Mouse (Mus musculus): ENCODE data around the gene Ptpdc1.
A peak's percentile ranks its signal among the peaks of the same experiment; 100 is the strongest.

The Ptpdc1 gene

DNA sequence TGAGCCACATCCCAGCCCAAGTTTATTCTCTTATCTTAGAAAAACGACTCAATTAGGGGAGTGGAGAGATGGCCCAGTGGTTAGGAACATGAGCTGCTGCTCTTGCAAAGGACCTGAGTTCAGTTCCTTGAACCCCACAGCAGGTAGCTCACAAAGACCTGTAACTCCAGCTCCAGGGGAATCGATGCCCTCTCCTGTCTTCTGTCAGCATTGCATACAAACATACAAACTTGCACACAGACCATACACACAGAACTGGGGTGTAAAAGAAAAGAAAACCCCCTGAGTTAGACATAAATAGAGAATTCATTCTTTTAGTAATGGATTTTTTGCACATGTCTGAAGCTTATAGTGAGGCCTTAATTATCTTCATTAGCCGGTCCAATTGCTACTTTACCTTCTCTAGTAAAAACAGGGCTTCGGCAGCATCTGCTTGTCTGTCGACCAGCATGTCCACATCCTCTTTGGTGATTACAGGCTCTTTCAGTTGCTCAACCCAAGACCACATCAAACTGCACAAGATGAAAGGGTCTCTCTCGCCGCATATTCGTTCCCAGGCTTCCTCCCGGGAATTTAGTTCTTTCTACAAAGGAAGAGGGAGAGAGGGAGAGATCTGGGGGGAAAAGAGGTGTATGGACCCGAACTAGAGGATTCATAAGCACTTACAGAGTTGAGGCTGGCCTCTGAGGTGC, 42.6 kb downstream of the Ptpdc1 start:
- DNase-seq, result no peak

DNA sequence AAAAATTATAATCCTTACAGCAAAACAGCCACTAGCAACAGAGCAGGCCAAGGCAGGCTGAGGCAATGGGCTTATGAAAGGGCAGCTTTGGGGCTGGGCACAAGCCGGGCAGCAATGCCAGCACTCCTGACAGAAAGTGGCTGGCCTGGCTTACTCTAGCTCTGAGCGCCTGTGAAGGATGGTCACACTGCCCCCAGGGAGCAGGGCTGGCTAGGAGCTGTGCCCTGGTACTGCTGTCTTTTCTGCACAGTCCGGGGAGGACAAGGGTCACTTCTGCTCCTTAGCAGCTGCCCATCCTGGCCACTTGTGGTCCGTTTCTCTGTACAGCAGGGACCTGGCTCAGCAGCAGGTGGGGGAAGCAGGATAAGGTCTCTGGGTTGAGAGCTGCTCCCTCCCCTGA, 46.8 kb downstream of the Ptpdc1 start:
- no peak for DNase-seq

DNA sequence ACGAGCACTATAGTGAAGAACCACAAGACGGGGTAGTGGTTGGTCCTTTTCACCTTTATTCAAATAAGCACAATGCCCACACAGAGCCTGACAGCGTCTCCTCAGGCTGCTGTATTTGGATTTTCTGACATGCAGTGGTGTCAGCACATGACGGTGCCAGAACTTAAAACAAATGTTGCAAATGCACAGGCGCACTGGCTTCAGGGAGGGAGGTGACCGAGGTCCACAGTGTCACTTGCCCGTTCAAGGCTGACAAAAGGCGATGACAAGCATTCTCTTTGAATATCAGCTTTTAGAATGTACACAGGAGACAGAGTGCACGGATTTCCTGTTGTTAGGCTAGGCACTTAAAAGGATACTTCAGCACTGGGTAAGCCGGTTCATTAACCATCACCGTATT, 47.6 kb downstream of the Ptpdc1 start:
- no peak for DNase-seq

DNA sequence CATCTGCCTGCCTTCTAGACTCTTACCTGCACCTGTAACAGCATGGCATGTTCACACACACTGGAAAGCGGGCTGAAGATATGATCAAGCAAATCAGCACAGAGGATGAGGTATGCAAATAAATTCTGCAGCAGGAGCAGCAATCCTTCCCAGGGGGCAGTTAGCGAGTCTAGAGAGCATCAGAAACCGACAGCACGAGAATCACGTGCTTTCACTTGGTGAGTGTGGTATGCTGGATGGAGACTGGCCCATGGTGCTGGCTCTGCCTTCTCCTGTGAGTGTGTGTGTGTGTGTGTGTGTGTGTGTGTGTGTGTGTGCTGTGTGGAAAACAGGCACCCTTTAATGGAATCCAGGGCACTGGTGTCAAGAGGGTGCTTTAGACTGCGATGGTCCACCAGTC, 48.5 kb downstream of the Ptpdc1 start:
- no peak for DNase-seq

DNA sequence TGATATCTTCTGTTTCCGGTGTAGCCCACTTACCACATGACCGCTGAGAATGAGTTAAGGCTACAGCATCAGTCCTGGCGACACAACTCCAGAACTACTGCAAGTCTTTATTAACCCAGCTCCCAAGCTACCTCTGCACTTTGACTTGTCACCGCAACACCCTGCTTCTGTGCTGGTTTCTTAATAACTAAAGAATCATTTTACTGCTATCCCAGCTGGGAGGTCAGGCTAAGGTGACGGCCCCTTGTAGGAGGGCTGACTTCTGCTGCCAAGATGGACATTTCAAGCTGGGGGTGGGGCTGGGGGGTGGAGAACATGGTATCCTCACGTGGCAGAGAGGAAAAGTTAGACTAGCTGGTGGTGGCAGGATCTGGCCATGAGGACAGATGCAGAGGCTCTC, 50.7 kb downstream of the Ptpdc1 start:
- no peak for DNase-seq

DNA sequence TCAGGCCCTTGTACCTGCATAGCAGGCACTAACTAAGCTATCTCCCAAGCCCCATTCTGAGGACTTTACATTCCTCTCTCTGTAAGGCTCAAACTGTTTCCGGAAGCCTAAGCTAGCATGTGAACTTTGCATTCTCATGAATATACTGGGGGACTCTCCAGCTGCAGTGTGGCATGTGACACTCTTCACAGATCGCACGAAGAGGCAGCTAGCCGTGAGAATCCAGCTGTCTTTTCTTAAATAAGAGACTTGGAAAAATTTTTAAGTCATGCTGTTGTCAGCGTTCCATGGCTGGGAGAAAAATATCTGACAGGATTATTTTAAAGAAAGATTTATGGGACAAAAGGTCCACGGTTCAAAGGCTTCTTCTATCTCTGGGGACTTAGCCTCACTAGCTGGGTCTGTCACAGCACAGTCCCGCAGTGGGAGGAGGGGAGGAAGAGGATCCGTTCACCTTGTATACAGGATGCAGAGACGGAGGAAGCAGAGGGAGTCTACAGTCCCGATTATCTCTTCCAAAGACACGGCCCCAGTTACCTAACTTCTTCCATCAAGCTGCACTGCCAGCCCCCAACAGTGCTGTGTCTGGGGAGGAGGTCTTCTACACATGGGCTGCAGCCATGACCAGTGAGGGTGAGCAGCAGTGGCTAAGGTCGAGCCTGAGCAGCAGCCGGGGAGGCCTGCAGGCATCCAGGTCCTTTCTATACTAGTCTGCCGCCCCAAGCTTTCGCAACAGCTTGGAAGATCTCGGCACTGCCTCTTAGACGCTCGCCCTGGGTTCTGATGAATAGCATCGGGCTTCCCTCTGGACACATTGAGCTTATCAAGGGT, 51.7 kb downstream of the Ptpdc1 start:
- DNase-seq, result no peak

- DNase-seq, result no peak
Observed at GRCm38 (mm10) chr13:48572127-48572526, 53.3 kb downstream of the Ptpdc1 start.

GRCm38 (mm10) chr13:48571298-48571697, 54.2 kb downstream of the Ptpdc1 start:
- DNase-seq, result no peak

DNA sequence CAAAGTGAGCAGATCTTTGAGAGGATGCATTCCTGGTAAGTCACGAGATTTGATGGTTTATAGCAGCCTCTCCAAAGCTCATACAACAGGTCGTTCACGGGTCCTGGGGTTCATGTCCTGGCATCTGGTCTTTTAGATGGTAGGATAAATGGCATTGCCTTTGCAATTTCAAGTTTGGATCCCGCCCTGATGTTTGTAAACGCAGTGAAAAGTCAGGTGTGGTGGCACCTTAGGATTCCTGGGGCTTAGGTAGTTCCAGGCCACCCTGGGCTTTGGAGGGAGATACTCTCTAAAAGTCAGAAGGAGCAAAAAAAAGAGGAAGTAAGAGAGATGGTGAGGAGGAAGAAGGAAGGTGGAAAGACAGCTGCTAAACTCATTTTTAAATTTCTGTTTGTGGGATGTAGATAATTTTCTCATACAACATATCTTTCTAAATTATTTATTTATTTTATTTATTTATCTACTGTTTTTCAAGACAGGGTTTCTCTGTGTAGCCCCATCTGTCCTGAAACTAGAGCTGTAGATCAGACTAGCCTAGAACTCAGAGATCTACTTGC, 55.8 kb downstream of the Ptpdc1 start:
- DNase-seq, result no peak

- DNase-seq, result no peak
Observed at GRCm38 (mm10) chr13:48567646-48568045, 57.8 kb downstream of the Ptpdc1 start.

- peak; percentile 82 for DNase-seq
Observed at GRCm38 (mm10) chr13:48566116-48566935, 59.1 kb downstream of the Ptpdc1 start.

DNA sequence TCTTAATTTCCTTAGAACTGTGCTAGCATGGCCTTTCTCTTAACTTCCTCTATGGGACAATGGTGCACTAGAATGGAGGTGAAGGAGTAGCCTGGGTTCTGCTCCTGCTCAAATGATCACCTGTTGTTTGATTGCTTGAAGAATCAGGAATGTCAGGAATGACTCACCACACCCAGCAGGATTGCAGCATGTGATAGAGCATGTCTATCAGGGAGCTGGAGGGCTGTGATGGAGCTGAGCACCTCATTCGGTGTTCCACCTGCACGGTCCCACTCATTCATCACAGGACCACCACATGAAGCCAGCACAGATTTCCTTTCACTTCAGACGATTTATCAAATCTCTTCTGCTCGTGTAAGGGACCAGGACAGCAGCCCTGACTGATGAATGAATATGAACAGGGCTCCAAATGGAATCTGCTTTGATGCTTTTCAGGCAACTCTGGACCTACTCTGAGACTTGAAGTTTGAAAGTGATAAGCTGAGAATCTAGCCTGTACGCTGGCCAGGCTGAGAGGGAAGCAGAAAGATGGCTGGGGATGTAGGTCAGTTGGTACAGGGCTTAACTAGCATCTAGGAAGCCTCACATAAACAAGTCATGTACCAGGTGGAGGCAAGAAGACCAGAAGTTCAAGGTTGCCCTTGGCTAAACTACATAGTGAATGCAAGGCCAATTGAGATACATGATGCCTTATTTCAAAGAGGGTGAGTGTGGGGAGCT, 60.4 kb downstream of the Ptpdc1 start:
- no peak for DNase-seq

DNA sequence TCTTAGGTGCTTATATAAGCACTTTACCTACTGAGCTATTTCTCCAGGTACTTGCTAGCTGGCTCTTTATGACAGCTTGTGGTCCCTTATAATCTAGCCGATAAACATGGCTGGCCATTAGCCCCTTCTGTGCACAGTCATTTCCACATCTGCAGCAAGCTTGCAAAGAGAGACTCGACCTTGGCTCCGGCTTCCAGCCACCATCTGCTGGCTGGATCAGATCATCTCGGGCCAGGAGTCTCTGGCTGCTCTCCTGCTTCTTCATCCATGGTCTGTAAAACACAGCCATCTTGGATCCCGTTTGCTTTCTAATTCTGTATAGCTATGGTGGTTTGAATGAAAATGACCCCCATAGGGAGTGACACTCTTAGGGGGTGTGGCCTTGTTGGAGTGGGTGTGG, 63.1 kb downstream of the Ptpdc1 start:
- DNase-seq, result no peak

DNA sequence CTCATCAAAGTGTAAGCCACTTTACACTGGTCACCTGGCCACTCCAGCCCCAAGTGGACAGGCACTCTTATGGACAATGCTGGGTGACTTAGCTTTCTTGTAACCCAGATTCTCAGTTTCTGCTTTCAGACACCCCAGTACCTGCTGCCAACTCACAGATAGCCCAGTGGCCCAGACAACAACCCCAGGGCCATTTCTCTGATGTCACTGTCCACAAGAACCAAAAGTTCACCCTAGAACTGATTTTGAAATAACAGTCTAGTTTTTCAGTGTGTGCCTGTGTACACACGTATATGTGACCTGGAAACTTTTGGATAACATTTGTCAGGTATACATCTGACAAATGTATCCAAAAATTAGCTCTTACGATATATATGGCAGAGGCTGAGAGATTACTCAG, 64.0 kb downstream of the Ptpdc1 start:
- no peak for DNase-seq

GRCm38 (mm10) chr13:48555976-48556375, 69.5 kb downstream of the Ptpdc1 start:
- DNase-seq, result no peak

- no peak for DNase-seq
Observed at GRCm38 (mm10) chr13:48554552-48554951, 70.9 kb downstream of the Ptpdc1 start.

DNA sequence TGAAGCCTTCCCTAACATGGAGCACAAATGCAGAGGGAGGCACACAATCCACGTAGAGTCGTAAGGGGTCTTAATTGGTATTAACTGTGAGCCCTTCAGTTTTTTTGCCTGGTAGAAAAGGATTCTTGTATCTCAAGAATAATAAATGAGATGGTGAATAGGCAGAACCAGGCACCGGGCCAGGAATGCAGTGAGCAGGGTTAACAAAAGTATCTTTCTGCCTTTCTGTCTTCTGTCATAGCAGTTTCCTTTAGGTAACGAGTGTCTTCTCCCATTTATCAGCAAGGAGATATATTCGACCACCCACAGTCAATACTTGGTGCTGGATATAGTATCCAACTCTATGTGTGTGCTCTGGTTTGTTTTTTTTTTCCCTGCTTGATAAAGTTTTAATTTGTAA, 72.0 kb downstream of the Ptpdc1 start:
- no peak for DNase-seq

DNA sequence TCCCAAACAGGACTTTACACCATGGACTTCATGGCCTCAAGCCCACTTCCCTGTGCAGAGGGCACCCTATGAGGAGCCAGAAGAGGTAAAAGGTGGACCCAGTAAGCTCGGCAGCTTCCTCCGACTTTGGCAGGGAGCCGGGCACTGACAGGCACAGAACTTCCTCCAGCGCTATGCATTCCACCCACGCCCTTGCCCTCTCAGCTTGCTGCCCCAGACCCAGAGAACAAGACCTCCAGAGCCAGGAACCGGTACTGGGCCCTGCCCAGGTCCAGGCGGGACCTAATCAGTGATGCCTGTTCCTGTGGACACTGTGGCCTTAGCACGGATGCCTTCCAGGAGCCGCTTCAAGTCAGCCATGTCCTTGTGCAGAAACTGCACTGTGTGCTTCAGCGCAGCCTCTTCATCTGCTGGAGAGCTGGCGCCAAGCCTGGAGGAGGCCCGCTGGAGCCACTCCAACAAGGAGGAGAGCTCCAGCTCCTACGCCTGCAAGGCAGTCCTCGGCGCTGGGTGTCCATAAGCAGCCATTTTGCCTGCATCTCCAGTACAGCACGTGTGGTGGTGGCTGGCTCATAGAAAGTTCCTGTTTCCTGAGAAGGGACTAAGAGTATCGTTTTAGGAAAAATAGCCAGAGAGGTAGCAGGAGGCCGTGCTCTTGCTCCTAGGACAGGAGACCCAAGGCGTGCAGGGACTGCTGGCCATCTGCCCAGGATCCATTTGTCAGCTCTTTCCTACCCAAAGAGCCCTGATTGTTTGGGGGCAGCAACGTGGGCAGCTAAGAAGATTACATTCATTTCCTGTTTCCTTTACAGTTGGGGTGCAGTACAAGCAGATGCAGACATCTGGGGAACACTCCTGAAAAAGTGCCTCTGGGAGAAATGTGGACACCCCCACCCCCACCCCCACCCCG, 73.0 kb downstream of the Ptpdc1 start:
- DNase-seq, result peak; percentile 94

DNA sequence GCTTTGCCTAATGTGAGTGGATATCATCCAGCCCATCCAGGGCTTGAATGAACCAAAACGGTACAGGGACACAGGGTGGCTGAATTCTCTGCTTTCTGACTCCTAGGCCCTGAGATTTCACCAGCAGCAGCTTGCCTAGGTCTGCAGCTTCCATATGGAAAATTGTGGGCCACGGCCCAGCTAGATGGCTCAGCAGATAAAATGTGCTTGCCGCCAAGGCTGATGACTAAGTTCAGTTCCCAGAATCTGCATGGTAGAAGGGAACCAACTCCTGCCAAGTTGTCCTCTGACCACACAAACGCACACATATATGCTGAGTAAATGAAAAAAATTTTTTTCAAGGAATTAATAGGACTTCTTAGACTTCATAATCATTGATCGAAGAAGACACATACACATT, 77.2 kb downstream of the Ptpdc1 start:
- DNase-seq, result no peak

DNA sequence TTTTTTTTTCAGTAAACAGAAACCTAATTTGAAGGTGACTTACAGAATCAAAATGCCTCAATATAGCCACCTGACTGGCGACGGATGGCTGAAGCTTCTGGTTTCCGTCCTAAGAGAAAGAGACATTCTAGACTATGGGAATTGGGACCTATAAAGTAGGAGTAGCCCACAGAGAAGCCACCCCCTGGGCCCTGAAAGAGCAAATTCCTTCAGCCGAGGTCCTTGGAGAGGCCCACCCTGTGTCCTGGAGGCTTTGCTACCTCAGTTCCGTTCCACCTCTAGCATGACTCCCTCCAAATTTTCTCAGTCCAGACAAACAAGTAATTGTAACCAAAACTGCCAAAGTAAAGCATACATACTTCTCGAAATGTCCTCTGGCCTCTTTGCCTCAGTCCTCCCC, 77.8 kb downstream of the Ptpdc1 start:
- peak; percentile 53 for DNase-seq

- DNase-seq, result peak; percentile 100
Observed at GRCm38 (mm10) chr13:48546330-48546917, 79.0 kb downstream of the Ptpdc1 start.

Data from cerebellum, adult 11-12 months (tissue).